Comparison of ENCODE assay signal across 11 mouse cellular contexts in genomic region chr4:136861806-136862205, GRCm38 (mm10). TPM values are rescaled to one million over a fixed set of nuclear protein-coding genes. Genes with fewer than 3 reads are reported as not detected.
A peak's percentile ranks its signal among the peaks of the same experiment; 100 is the strongest.
DNase-seq lines count a peak whose midpoint lies in the region; ATAC-seq and TF ChIP-seq lines count a peak whose summit lies in the region.
"Had no signal": no experiment of that assay in that cellular context is flagged by ENCODE, and none has a peak within 500 bp of the region (broad histone marks: within the 10 kb centered on the region; RNA-seq: fewer than 3 reads in every experiment).

No protein-coding gene starts in this region.

- H3K36me3 ChIP-seq in forebrain, postnatal 0 days (ENCODE audit: insufficient read depth): no peaks in the 10 kb centered on the region
- no peaks in the 10 kb centered on the region for H3K36me3 ChIP-seq in midbrain, embryonic 14.5 days (ENCODE audit: control insufficient read depth, insufficient read depth, low read length)
- H3K36me3 ChIP-seq: liver, embryonic 13.5 days had no signal

- no peak overlapping the region for H3K4me2 ChIP-seq in forebrain, postnatal 0 days (ENCODE audit: low read depth)
- no peak overlapping the region for H3K4me2 ChIP-seq in midbrain, embryonic 14.5 days (ENCODE audit: low read length)
- H3K4me2 ChIP-seq: liver, embryonic 13.5 days had no signal

- ATAC-seq in forebrain, postnatal 0 days: peak; percentile 72
- peak; percentile 55 for ATAC-seq in midbrain, embryonic 14.5 days (ENCODE audit: low FRiP score, low TSS enrichment)

- WGBS in forebrain, postnatal 0 days: 7% methylated on average over 17 of the region's 17 CpGs
- 2% methylated on average over 17 of the region's 17 CpGs for WGBS in midbrain, embryonic 14.5 days

- no peak overlapping the region for H3K4me3 ChIP-seq in forebrain, postnatal 0 days (ENCODE audit: low read depth, low read length)
- no peak overlapping the region for H3K4me3 ChIP-seq in midbrain, embryonic 14.5 days (replicated peaks; ENCODE audit: low read depth, low read length)
- H3K4me3 ChIP-seq: liver, embryonic 13.5 days had no signal

- no peaks in the 10 kb centered on the region for H3K9me3 ChIP-seq in forebrain, postnatal 0 days (ENCODE audit: low read length)
- no peaks in the 10 kb centered on the region for H3K9me3 ChIP-seq in midbrain, embryonic 14.5 days (ENCODE audit: control insufficient read depth, low read length)
- H3K9me3 ChIP-seq: liver, embryonic 13.5 days had no signal

- peak; percentile 39 to 50 for DNase-seq in right cerebral cortex, postnatal 10 days (ENCODE audit: low spot score in 2 of 2)
- no peak for DNase-seq in right cerebral cortex, adult 18-20 months
- DNase-seq in forebrain, postnatal 0 days: no peak
- peak; percentile 70 for DNase-seq in midbrain, embryonic 14.5 days
- no peak for DNase-seq in frontal cortex, postnatal 36 days (ENCODE audit: low spot score in 2 of 2)
- no peak for DNase-seq in c-Kit-positive CD71-positive TER-119-positive erythroid progenitor cells, embryonic 14.5 days (ENCODE audit: low spot score)
- DNase-seq in heart, postnatal 4 days: no peak
- no peak for DNase-seq in left cerebral cortex, adult 9 months (ENCODE audit: low spot score in 2 of 2)
- DNase-seq: adrenal gland, adult 2 months; liver, embryonic 13.5 days had no signal

- H3K27ac ChIP-seq in forebrain, postnatal 0 days (ENCODE audit: low read depth, low read length): no peak overlapping the region
- H3K27ac ChIP-seq in midbrain, embryonic 14.5 days (replicated peaks; ENCODE audit: low read depth, low read length): peak overlapping the region; percentile 73
- H3K27ac ChIP-seq: kidney, postnatal 0 days; liver, embryonic 13.5 days had no signal

- no peaks in the 10 kb centered on the region for H3K27me3 ChIP-seq in forebrain, postnatal 0 days (ENCODE audit: insufficient read depth, low read length)
- no peaks in the 10 kb centered on the region for H3K27me3 ChIP-seq in midbrain, embryonic 14.5 days (ENCODE audit: control insufficient read depth, insufficient read depth, low read length)

- peaks cover 7% of the 10 kb centered on the region for H3K4me1 ChIP-seq in forebrain, postnatal 0 days (ENCODE audit: insufficient read depth)
- peaks cover 41% of the 10 kb centered on the region for H3K4me1 ChIP-seq in midbrain, embryonic 14.5 days (ENCODE audit: control insufficient read depth, insufficient read depth, low read length)
- H3K4me1 ChIP-seq: liver, embryonic 13.5 days had no signal

- H3K9ac ChIP-seq in forebrain, postnatal 0 days: no peak overlapping the region
- H3K9ac ChIP-seq in midbrain, embryonic 14.5 days (replicated peaks; ENCODE audit: low read length): 0 out of 2 replicates have a peak overlapping the region, but pooled peaks have one; percentile 7
- H3K9ac ChIP-seq: liver, embryonic 13.5 days had no signal

- TF ChIP-seq CTCF in forebrain, postnatal 0 days (IDR thresholded peaks at IDR 0.05; ENCODE audit: low read depth): no peak

RNA-seq across cellular contexts. Expression of gene C1qb, which starts 24.2 kb away (rescaled TPM):
- 53.9 and 57.1 TPM in 2 replicates for total RNA-seq in forebrain, postnatal 0 days (2014; rRNA removed)
- polyA plus RNA-seq in forebrain, postnatal 0 days (2015; fragmentation: Nextera tagmentation; extraction: Ambion mirVana): 67.4 and 78.2 TPM in 2 replicates
- 19.1 and 40.0 TPM in 2 replicates for polyA plus RNA-seq in midbrain, embryonic 14.5 days (2014; fragmentation: Nextera tagmentation; extraction: Ambion mirVana)
- 10 to 100 TPM; 14.6 to 17.9 TPM for total RNA-seq in heart, postnatal 4 days (2021)

RNA-seq across cellular contexts. Expression of gene Ephb2, which starts 26.0 kb away (rescaled TPM):
- total RNA-seq in forebrain, postnatal 0 days (2014; rRNA removed): 79.9 and 85.6 TPM in 2 replicates
- 9.2 and 10.8 TPM in 2 replicates for polyA plus RNA-seq in forebrain, postnatal 0 days (2015; fragmentation: Nextera tagmentation; extraction: Ambion mirVana)
- 27.6 and 32.8 TPM in 2 replicates for polyA plus RNA-seq in midbrain, embryonic 14.5 days (2014; fragmentation: Nextera tagmentation; extraction: Ambion mirVana)
- 1 to 10 TPM; 1.9 to 2.3 TPM for total RNA-seq in heart, postnatal 4 days (2021)

RNA-seq across cellular contexts. Expression of gene C1qc, which starts 31.1 kb away (rescaled TPM):
- total RNA-seq in forebrain, postnatal 0 days (2014; rRNA removed): 61.9 and 64.6 TPM in 2 replicates
- 46.1 and 49.3 TPM in 2 replicates for polyA plus RNA-seq in forebrain, postnatal 0 days (2015; fragmentation: Nextera tagmentation; extraction: Ambion mirVana)
- 11.0 and 19.3 TPM in 2 replicates for polyA plus RNA-seq in midbrain, embryonic 14.5 days (2014; fragmentation: Nextera tagmentation; extraction: Ambion mirVana)
- total RNA-seq in heart, postnatal 4 days (2021): 10 to 100 TPM; 11.5 to 13.8 TPM

RNA-seq across cellular contexts. Expression of gene C1qa, which starts 36.8 kb away (rescaled TPM):
- 47.7 and 53.1 TPM in 2 replicates for total RNA-seq in forebrain, postnatal 0 days (2014; rRNA removed)
- polyA plus RNA-seq in forebrain, postnatal 0 days (2015; fragmentation: Nextera tagmentation; extraction: Ambion mirVana): 42.2 and 43.5 TPM in 2 replicates
- polyA plus RNA-seq in midbrain, embryonic 14.5 days (2014; fragmentation: Nextera tagmentation; extraction: Ambion mirVana): 12.7 and 23.0 TPM in 2 replicates
- 10 to 100 TPM; 14.5 to 14.7 TPM for total RNA-seq in heart, postnatal 4 days (2021)

Comparison
In these comparisons a context has a peak if more than half of its experiments do, and no peak if none do; other contexts are left out.
1. DNase-seq: peak in right cerebral cortex, postnatal 10 days (2 of 2) and midbrain, embryonic 14.5 days (single experiment); none in right cerebral cortex, adult 18-20 months (single experiment), forebrain, postnatal 0 days (single experiment), frontal cortex, postnatal 36 days (0 of 2), c-Kit-positive CD71-positive TER-119-positive erythroid progenitor cells, embryonic 14.5 days (single experiment), heart, postnatal 4 days (single experiment) and left cerebral cortex, adult 9 months (0 of 2).
2. RNA of gene Ephb2, which starts 26.0 kb away (total RNA-seq): 79.9 to 85.6 TPM in forebrain, postnatal 0 days; 1.9 to 2.3 TPM in heart, postnatal 4 days; every median in the first group is over 10 times any median in the second.